Mouse (Mus musculus) lung, postnatal 0 days (tissue): ENCODE data around the gene Fam207a.

ENCODE experiments used
- CTCF ChIP-seq: IDR thresholded peaks from 2 replicates; pipeline ENCODE4 v1.5.1; 2016; ENCODE audit warnings: antibody characterized with exemption, mild to moderate bottlenecking
- EP300 ChIP-seq: IDR thresholded peaks from 2 replicates; pipeline ENCODE4 v1.6.1; 2016; ENCODE audit warnings: antibody characterized with exemption, mild to moderate bottlenecking, control low read depth

DNA sequence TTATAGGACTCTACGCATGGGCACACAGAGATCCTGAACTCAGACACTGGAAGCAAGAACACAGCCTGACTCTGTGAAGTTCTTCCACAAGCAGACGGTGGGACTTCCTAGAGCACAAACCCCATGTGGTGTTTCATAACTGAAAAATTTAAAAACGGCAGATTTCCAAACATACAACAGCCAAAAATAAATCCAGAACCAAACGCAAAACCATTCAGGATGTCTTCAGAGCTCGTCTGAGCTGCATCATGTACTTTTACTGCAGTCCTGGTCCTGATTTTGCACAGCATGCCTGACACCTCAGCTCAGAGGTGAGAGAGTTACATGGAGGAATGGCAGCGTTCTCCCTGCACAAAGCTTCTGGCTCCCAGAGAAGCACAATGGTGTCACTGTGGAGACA lies 24.0 kb downstream of the Fam207a start:
- TF ChIP-seq CTCF = no peak
- no peak for TF ChIP-seq EP300
